Mouse (Mus musculus) kidney, adult 9 months (tissue): ENCODE data around the gene Plin2.
"Not testable (repeated sequence)": the region's sequence is repeated elsewhere in the genome, so short reads cannot be mapped to it uniquely, and the experiment has no call there.

Experiments
- DNase-seq: peaks from one replicate; pipeline ENCODE4 v3.0.0; 2022

The Plin2 gene

GRCm38 (mm10) chr4:86683280-86683679 is 13.4 kb upstream of the Plin2 start:
- DNase-seq = no peak

GRCm38 (mm10) chr4:86681846-86682245 is 12.0 kb upstream of the Plin2 start:
- DNase-seq = no peak

- DNase-seq = no peak
These were observed 11.6 kb upstream of the Plin2 start for GRCm38 (mm10) chr4:86681421-86681820.

GRCm38 (mm10) chr4:86679686-86680085 is 9.8 kb upstream of the Plin2 start:
- DNase-seq = no peak

- DNase-seq = no peak
These were observed 6.9 kb upstream of the Plin2 start for GRCm38 (mm10) chr4:86676756-86677155.

- not testable (repeated sequence) for DNase-seq
These were observed 4.9 kb upstream of the Plin2 start for GRCm38 (mm10) chr4:86674739-86675138.

- DNase-seq = not testable (repeated sequence)
These were observed 4.3 kb upstream of the Plin2 start for GRCm38 (mm10) chr4:86674150-86674549.

GRCm38 (mm10) chr4:86672450-86672849 is 2.6 kb upstream of the Plin2 start:
- no peak for DNase-seq

- DNase-seq = peak; percentile 42
These were observed 1.9 kb upstream of the Plin2 start for GRCm38 (mm10) chr4:86671803-86672202.

GRCm38 (mm10) chr4:86670582-86671306 is 884 bp upstream of the Plin2 start:
- DNase-seq = peak; percentile 71

- peak; percentile 60 for DNase-seq
These were observed 563 bp downstream of the Plin2 start for GRCm38 (mm10) chr4:86669241-86669753.

- DNase-seq = no peak
These were observed 1.4 kb downstream of the Plin2 start for GRCm38 (mm10) chr4:86668290-86669000.

- no peak for DNase-seq
These were observed 4.3 kb downstream of the Plin2 start for GRCm38 (mm10) chr4:86665596-86665995.

- DNase-seq = no peak
These were observed 5.9 kb downstream of the Plin2 start for GRCm38 (mm10) chr4:86663919-86664318.

- no peak for DNase-seq
These were observed 12.7 kb downstream of the Plin2 start for GRCm38 (mm10) chr4:86657176-86657575.

- DNase-seq = not testable (repeated sequence)
These were observed 13.4 kb downstream of the Plin2 start for GRCm38 (mm10) chr4:86656410-86656809.

GRCm38 (mm10) chr4:86651686-86652384 is 18.0 kb downstream of the Plin2 start:
- DNase-seq = peak; percentile 18

GRCm38 (mm10) chr4:86648394-86648793 is 21.5 kb downstream of the Plin2 start:
- not testable (repeated sequence) for DNase-seq

GRCm38 (mm10) chr4:86637561-86637960 is 32.3 kb downstream of the Plin2 start:
- DNase-seq = not testable (repeated sequence)

GRCm38 (mm10) chr4:86634873-86635272 is 35.0 kb downstream of the Plin2 start:
- not testable (repeated sequence) for DNase-seq

- not testable (repeated sequence) for DNase-seq
These were observed 35.5 kb downstream of the Plin2 start for GRCm38 (mm10) chr4:86634312-86634711.

GRCm38 (mm10) chr4:86632556-86632955 is 37.3 kb downstream of the Plin2 start:
- DNase-seq = not testable (repeated sequence)

- no peak for DNase-seq
These were observed 38.0 kb downstream of the Plin2 start for GRCm38 (mm10) chr4:86631831-86632230.
